Mouse (Mus musculus) liver, postnatal 0 days (tissue): Measurements from ENCODE around the gene Celf2.

Source experiments
- CTCF ChIP-seq: sonication (generic); IDR thresholded peaks from 2 replicates; pipeline ENCODE4 v1.5.1; 2016; ENCODE audit warnings: antibody characterized with exemption, low read depth
- EP300 ChIP-seq: IDR thresholded peaks from 2 replicates; pipeline ENCODE4 v1.6.1; 2016; ENCODE audit warnings: antibody characterized with exemption, low read depth, mild to moderate bottlenecking

GRCm38 (mm10) chr2:6526825-6527224 is 982.5 kb downstream of the Celf2 start:
- TF ChIP-seq CTCF (no peak), EP300 (no peak)
